In the genomic region with DNA sequence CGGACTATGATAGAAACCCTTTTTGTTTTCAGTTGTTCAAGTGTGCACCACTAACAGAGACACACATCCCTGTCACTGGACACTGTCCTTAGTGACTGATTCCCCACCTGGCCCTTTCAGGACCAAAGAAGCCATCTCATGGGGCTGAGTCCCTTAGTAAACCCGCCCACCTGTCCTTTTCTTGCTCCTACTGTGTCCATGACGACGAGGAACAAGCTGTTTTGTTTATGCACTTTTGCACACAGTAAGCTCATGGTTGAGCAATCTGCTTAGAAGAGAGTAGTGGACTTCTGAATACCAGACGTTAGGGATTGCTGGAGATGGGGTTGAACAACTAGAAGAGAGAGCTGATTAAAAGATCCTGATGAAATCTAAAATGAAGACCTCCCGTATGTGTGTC, we compare ENCODE assay signal across 18 mouse cellular contexts. TPM values are rescaled to one million over a fixed set of nuclear protein-coding genes. Genes with fewer than 3 reads are reported as not detected.
"Had no signal": no experiment of that assay in that cellular context is flagged by ENCODE, and none has a peak within 500 bp of the region (broad histone marks: within the 10 kb centered on the region; RNA-seq: fewer than 3 reads in every experiment).

No protein-coding gene starts in this region.

- DNase-seq: lung, postnatal 14 days; midbrain, embryonic 14.5 days; retina, postnatal 1 day; right cerebral cortex, adult 18-20 months; right cerebral cortex, postnatal 25 days; thymus, adult 2 months; thymus, postnatal 25 days; thymus, postnatal 4 days had no signal

- H3K36me3 ChIP-seq: liver, embryonic 12.5 days; lung, embryonic 15.5 days; midbrain, embryonic 10.5 days; midbrain, embryonic 12.5 days; neural tube, embryonic 12.5 days; stomach, embryonic 15.5 days had no signal

- ATAC-seq: liver, embryonic 12.5 days; midbrain, embryonic 16.5 days had no signal

- H3K4me3 ChIP-seq: liver, embryonic 12.5 days; lung, embryonic 15.5 days; midbrain, embryonic 10.5 days; midbrain, embryonic 12.5 days; myocyte; neural tube, embryonic 12.5 days; stomach, embryonic 15.5 days had no signal

- H3K9ac ChIP-seq: liver, embryonic 12.5 days; liver, embryonic 14.5 days; lung, embryonic 15.5 days; midbrain, embryonic 12.5 days; neural tube, embryonic 12.5 days; stomach, embryonic 15.5 days had no signal

- H3K27ac ChIP-seq: liver, embryonic 12.5 days; liver, embryonic 14.5 days; lung, embryonic 15.5 days; midbrain, embryonic 10.5 days; midbrain, embryonic 12.5 days; neural tube, embryonic 12.5 days; stomach, embryonic 15.5 days; stomach, postnatal 0 days had no signal

- H3K9me3 ChIP-seq: liver, embryonic 12.5 days; lung, embryonic 15.5 days; midbrain, embryonic 10.5 days; midbrain, embryonic 12.5 days; neural tube, embryonic 12.5 days; stomach, embryonic 15.5 days had no signal

- H3K4me2 ChIP-seq: liver, embryonic 12.5 days; lung, embryonic 15.5 days; midbrain, embryonic 12.5 days; neural tube, embryonic 12.5 days; stomach, embryonic 15.5 days had no signal

- H3K4me1 ChIP-seq: liver, embryonic 12.5 days; lung, embryonic 15.5 days; midbrain, embryonic 10.5 days; midbrain, embryonic 12.5 days; neural tube, embryonic 12.5 days; stomach, embryonic 15.5 days had no signal

- H3K27me3 ChIP-seq: lung, embryonic 15.5 days; midbrain, embryonic 12.5 days; neural tube, embryonic 12.5 days; stomach, embryonic 15.5 days had no signal

RNA-seq across cellular contexts. Expression of gene Clic6, which starts 52.8 kb away (rescaled TPM):
- polyA plus RNA-seq: myocyte had no signal
